Mouse (Mus musculus): Measurements from ENCODE around the gene Capzb.

Capzb gene

DNA sequence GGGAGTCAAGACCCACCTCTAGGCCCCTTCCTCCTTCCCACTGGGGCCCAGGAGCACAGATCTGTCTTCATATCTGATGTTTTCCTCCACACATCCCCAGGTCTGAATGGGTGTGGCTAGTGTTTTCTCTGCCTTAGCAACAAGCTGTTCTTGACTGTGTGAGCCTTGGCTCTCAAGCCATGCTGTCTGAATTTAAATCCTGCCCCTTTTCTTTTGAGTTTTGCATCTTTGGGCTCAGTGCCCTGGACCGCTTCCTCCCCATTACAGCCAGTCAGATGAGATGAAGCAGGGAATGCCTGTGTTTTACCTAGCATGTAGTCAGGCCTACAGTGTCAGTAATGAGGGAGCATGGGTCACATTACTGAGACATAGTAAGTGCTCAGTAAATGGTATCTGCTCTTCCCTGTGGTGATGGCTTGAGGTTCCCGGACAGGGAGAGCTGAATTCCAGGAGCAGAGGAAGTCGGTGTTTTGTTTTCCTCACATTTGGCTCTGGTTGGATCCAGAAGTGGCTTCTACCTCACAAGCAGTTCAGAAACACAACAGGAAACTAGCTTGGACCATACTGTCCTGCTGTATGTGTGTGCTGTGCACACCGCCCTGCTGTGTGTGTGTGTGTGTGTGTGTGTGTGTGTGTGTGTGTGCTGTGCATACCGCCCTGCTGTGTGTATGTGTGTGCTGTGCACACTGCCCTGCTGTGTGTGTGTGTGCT, 16.6 kb downstream of the Capzb start:
- DNase-seq = no peak

DNA sequence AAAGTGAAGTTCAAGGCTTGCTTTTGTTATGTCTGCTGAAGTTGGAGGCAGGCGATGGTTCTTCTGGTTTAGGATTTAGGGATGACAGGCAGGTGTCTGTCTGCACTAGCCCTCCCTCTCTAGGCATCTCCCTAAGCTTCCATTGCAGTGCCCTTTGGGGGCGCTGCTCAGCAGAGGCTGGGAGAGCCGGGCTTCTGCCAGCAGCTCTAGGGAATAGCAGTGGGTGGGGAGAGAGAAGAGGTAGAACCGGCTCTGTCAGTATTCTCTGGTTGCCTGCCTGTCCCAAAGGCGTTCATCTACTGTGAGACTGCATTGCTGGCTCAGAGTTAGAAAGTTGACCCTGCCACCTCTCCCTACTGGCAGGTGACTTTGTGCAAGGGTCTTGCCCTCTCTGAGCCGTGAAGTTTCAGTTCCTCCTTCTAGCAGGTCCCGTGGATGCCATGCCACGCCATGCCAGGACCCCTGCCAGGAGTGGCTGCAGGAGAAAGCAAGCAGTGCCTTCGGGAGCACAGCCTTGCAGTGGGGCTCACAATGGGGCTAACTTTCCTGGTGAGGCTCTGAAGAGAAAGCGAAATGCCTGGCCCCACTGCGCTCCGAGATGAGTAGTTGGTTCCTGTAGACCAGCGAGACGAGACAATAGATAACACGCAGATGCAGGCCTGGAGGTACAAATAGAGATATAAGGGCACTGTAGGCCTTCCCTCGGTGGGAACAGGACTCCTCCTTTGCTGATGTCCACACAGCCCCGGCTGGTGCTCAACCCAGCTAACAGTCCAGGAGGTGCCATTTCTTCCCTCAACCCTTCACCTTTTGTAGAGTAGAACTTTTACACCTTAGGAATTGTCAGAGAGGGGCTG, 19.5 kb downstream of the Capzb start:
- DNase-seq = peak; percentile 67

GRCm38 (mm10) chr4:139213086-139213485, 20.4 kb downstream of the Capzb start:
- DNase-seq = no peak

DNA sequence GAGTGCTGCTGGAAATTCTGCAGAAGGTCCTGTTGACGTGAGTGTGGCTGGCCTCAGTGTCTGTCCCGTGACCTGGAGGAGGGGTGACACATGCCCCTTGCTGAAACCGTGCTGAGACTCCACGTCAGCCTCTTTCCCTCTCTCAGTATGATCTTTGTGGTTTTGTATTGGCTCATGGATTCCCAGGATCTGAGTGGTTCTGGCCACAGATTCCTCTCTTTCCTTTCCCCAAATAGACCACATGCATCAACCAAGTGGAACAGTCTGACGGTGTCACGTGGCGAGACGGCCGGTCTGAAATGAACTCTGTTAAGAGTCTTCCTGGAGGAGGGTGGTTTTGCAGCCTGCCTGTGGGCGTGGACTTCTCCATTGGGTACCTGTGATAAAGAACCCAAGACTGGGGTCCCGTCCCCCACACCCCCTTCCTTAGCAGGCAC, 21.3 kb downstream of the Capzb start:
- DNase-seq = peak; percentile 73

- no peak for DNase-seq
Measured at GRCm38 (mm10) chr4:139216566-139216965, 23.9 kb downstream of the Capzb start.

DNA sequence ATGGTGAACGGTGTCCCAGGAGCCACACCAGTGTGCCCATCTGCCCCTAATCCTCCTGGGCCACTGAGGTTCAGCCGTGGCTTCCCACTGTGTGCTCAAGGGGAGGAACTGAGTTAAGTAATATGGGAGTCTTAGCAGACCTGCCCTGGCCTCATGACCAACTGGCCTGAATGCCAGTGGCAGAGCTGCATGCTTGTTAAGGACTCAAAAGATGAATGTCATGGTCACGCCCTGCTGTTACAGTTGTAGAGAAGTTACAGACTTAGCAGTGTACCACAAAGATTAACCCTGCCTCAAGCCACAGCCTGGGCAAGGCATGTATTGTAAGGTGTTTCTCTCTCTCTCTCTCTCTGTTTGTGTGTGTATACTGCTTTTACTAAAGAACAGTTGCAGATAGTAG, 25.8 kb downstream of the Capzb start:
- DNase-seq = no peak

DNA sequence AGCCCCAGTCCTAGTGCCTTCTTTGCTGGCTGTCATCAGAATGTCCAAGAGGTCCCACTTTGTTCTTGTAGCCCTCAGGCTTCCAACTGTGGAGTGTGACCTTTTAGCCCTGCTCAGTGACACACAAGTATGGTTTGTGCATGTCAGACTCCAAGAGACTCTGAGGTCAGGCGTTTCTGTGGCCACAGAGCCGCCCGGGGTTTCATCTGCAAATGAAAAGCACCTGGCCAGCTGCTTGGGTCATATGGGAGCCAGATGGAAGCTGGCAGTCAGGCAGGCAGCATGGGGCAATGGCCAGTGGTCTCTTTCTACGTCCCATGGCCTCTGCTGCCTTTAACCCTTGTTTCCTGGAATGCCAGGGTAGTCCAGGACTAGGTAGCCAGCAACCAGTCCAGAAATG, 27.0 kb downstream of the Capzb start:
- DNase-seq = no peak

- DNase-seq = no peak
Measured at GRCm38 (mm10) chr4:139220978-139221377, 28.3 kb downstream of the Capzb start.

GRCm38 (mm10) chr4:139221837-139222236, 29.1 kb downstream of the Capzb start:
- DNase-seq = no peak

DNA sequence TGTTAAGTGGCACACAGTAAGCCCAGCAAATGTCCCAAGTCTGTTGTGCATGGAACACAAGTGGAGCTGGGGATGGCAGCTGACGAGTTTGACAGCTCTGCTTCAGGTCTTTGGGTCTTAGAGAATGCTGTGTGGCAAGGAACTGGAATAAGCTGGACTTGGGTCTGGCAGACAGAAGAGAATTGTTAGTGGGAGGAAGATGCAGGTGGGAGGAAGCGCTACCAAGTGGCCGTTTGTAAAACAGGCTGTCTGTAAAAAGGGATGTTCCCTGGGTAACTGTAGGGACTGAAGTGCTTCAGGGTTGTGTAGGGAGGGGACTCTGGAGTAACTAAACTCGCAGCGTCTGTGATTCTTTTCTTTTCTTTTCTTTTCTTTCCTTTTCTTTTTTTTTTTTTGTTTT, 32.4 kb downstream of the Capzb start:
- no peak for DNase-seq

DNA sequence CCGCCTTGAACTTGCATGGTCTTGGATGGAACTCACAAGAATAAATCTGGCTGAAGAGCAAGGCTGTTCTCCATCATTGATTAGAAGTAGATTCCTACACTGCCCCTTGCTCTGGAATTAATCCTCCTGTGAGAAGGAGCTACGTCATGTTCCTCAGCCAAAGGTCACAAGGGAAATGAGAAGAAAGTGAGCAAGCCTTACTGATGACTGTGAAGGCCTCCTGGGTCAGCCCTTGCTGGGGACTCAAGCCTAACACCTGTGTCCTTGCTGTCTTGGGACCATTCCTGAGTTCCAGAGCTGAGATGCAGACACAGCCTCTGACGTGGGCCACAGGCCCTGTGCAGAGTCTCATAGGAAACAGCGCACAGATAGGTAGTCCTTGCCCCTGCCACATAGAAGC, 33.2 kb downstream of the Capzb start:
- no peak for DNase-seq

- no peak for DNase-seq
Measured at GRCm38 (mm10) chr4:139226504-139227216, 34.0 kb downstream of the Capzb start.

DNA sequence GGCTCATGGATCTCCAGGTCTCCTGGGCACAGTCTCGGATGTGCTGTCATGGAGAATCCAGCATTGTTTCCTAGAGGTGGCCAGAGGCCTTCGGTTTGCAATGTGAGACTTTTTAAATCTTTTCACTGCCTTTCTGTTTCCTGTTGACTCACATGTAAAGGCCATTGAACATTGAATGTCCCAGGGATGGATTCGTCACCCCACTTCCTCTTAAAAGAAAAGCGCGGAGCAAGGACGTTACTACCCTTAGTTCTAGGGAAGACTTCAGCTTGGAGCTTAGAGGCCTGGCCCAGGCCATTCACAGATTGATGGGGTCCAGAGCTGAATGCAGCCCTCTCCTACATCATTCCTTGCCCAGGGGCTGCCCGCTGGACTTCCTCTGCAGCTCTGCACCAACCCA, 35.2 kb downstream of the Capzb start:
- no peak for DNase-seq

DNA sequence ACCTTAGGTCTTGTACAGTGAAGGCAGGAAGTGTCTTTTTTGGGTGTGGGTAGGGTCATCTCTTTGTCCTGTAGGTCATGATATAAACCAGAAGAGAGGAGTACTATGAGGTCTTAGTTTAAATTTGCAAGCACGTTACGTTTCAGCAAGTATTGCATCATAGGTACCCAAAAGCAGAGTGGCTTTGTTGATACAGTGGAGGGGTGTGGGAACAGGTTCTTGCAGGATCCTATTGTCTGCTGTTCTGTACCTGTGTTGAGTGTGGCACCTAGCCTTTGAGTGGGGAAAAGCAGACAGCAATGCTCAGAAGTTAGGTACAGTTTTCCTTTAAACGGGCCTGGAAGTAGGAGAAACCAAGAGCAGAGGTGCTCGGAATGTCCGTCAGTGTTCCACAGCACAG, 36.6 kb downstream of the Capzb start:
- no peak for DNase-seq

GRCm38 (mm10) chr4:139230376-139231120, 37.8 kb downstream of the Capzb start:
- DNase-seq = peak; percentile 53

DNA sequence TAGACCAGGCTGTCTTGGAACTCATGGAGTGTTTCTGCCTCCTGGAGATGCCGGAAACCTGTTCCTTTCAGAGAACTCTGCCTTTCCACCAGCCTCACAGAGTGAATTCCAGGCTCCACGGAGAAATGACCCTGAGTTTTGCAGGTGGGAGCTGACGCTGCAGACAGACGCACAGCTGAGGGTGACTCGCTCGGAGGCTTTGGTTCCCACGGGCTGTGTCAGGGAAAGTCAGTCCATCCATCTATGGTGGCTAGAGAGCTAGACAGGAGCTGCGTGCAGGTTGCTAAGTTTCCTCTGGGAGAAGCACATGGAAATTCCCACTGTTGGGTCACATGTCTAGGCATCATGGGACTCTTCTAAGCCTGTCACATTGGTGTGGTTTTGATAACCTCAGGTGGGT, 38.5 kb downstream of the Capzb start:
- DNase-seq = no peak

GRCm38 (mm10) chr4:139232479-139233145, 39.9 kb downstream of the Capzb start:
- peak; percentile 57 for DNase-seq

DNA sequence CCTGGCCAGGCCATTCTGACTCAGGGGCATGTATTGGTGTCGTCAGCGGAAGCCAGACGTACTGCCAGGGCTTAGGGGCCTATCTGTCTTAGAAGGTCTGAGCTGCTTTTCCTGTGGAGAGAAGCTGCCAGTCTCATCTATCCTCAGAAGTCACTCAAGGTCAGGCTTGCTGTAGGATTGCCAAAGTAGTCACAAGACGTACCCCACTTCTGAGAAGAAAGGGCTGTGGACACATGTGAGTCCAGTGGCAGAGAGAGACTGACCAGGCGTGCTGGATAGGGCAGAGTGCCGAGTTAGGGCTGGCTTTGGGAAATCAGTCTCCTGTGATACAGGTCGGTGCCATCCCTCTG, 40.4 kb downstream of the Capzb start:
- DNase-seq = peak; percentile 64

DNA sequence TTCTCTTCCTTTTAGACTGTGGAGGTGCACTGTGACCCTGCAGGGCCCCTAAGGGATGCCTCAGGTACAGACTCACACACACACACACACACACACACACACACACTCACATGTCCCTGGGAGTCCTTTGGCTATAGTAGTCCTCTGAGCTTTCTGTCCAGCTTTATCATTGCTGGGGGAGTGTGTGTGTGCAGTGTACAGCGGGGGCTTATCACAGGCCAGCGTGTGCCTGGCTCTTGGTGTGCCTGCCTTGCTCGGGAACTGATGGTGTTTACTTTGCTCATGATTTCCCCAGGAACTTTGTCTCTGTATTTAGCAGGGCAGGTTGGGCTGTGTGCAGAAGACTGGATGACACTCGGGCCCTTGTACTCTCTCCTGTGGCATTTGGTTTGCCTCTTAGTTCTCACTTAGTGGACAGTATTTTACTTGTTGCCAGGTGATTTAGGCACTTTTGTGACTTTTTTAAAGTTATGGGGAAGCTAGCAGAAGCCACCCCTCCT, 41.1 kb downstream of the Capzb start:
- DNase-seq = no peak

- DNase-seq = no peak
Measured at GRCm38 (mm10) chr4:139234261-139234660, 41.6 kb downstream of the Capzb start.

DNA sequence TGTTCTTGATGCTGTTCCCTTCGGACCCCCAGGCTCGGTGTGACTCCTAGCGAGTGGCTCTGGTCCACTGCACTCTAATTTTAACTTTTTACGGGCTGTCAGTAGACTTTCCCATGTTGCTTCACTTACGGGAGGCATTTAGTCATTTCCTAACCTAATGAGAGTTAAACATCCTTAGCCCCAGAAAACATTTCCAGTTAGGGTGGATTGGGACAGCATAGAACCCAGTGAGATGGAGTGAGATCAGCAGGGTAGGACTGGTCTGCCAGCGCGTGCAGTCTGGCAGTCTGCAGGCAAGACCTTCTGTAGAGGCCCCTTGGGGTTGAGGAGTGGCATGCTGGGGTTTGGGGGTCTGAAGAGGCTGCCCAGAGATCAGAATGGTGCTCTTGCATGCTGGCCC, 42.9 kb downstream of the Capzb start:
- no peak for DNase-seq

DNA sequence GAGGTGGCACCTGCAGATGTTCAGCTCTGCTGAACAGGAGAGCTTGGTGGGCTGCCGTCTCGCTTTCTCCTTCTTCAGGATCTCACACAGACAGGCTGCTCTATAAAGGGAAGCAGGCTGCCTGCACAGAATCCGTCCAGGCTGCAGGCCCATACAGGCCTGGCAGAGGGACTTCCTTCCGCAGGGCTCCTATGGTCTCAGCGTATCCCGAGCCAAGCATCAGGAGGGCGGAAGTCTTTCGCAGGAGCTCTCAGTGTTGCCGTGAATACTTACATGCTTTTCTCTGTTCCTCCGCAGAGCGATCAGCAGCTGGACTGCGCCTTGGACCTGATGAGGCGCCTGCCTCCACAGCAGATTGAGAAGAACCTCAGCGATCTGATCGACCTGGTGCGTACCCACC, 45.9 kb downstream of the Capzb start:
- no peak for DNase-seq
